Mouse (Mus musculus): Measurements from ENCODE around the gene Cat. TPM values are rescaled to one million over a fixed set of nuclear protein-coding genes. Genes with fewer than 3 reads are reported as not detected.

The Cat gene
- polyA plus RNA-seq, 1 experiment from 2014 or later, result 70.9 TPM

- Histone ChIP-seq H3K4me2 (ENCODE audit: low read length) (no peak overlapping the region), H3K27ac (ENCODE audit: low read length) (no peak overlapping the region), H3K9me3 (ENCODE audit: control insufficient read depth, low read length) (no peaks in the 10 kb centered on the region), H3K4me3 (replicated peaks; ENCODE audit: low read length) (no peak overlapping the region), H3K4me1 (replicated peaks; ENCODE audit: control insufficient read depth, insufficient read depth, low read length) (no peaks in the 10 kb centered on the region), H3K27me3 (replicated peaks; ENCODE audit: control insufficient read depth, insufficient read depth, low read length) (no peaks in the 10 kb centered on the region), H3K36me3 (ENCODE audit: control insufficient read depth, insufficient read depth) (no peaks in the 10 kb centered on the region), H3K9ac (replicated peaks; ENCODE audit: low read depth, low read length) (no peak overlapping the region)
- 89% methylated on average over 1 of the region's 1 CpGs for WGBS
- ATAC-seq, result no peak
Measured at GRCm38 (mm10) chr2:103504463-103504862, 19.5 kb upstream of the Cat start.

- WGBS, result 71% methylated on average over 2 of the region's 2 CpGs
- Histone ChIP-seq H3K9ac (replicated peaks; ENCODE audit: low read depth, low read length) (no peak overlapping the region), H3K9me3 (ENCODE audit: control insufficient read depth, low read length) (no peaks in the 10 kb centered on the region), H3K36me3 (ENCODE audit: control insufficient read depth, insufficient read depth) (no peaks in the 10 kb centered on the region), H3K27ac (ENCODE audit: low read length) (no peak overlapping the region), H3K4me1 (replicated peaks; ENCODE audit: control insufficient read depth, insufficient read depth, low read length) (no peaks in the 10 kb centered on the region), H3K27me3 (replicated peaks; ENCODE audit: control insufficient read depth, insufficient read depth, low read length) (no peaks in the 10 kb centered on the region), H3K4me2 (ENCODE audit: low read length) (no peak overlapping the region), H3K4me3 (replicated peaks; ENCODE audit: low read length) (no peak overlapping the region)
- no peak for ATAC-seq
Measured at GRCm38 (mm10) chr2:103500769-103501168, 15.8 kb upstream of the Cat start.

GRCm38 (mm10) chr2:103495633-103496418, 10.9 kb upstream of the Cat start:
- Histone ChIP-seq H3K9me3 (ENCODE audit: control insufficient read depth, low read length) (no peaks in the 10 kb centered on the region), H3K27me3 (replicated peaks; ENCODE audit: control insufficient read depth, insufficient read depth, low read length) (no peaks in the 10 kb centered on the region), H3K4me1 (replicated peaks; ENCODE audit: control insufficient read depth, insufficient read depth, low read length) (no peaks in the 10 kb centered on the region), H3K36me3 (ENCODE audit: control insufficient read depth, insufficient read depth) (no peaks in the 10 kb centered on the region), H3K9ac (replicated peaks; ENCODE audit: low read depth, low read length) (no peak overlapping the region), H3K27ac (ENCODE audit: low read length) (no peak overlapping the region), H3K4me3 (replicated peaks; ENCODE audit: low read length) (no peak overlapping the region), H3K4me2 (ENCODE audit: low read length) (no peak overlapping the region)
- no peak for ATAC-seq
- WGBS, result 92% methylated on average over 6 of the region's 6 CpGs

DNA sequence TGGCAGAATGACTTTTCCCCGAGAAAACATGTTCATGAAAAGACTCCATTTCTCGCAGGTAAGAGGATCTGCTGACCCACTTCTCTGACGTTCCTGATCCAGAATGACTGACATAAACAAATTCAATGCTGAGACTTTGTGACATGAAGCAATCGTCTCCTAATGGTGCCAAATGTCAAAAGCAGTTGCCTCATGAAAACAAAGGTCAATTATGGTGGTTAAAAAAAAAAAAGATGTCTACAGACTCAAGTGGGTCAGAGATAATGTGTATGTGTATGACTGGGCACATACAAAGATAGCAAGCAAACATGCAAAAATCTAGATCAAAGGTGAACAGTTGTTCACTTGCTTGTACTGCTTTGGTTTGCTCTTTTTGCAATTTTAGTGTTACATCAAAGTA, 8.9 kb upstream of the Cat start:
- Histone ChIP-seq H3K4me2 (ENCODE audit: low read length) (no peak overlapping the region), H3K27ac (ENCODE audit: low read length) (no peak overlapping the region), H3K9ac (replicated peaks; ENCODE audit: low read depth, low read length) (no peak overlapping the region), H3K9me3 (ENCODE audit: control insufficient read depth, low read length) (no peaks in the 10 kb centered on the region), H3K36me3 (ENCODE audit: control insufficient read depth, insufficient read depth) (no peaks in the 10 kb centered on the region), H3K27me3 (replicated peaks; ENCODE audit: control insufficient read depth, insufficient read depth, low read length) (no peaks in the 10 kb centered on the region), H3K4me1 (replicated peaks; ENCODE audit: control insufficient read depth, insufficient read depth, low read length) (no peaks in the 10 kb centered on the region), H3K4me3 (replicated peaks; ENCODE audit: low read length) (no peak overlapping the region)
- WGBS, result 68% methylated on average over 4 of the region's 4 CpGs
- ATAC-seq, result no peak

GRCm38 (mm10) chr2:103492526-103492925, 7.6 kb upstream of the Cat start:
- Histone ChIP-seq H3K9ac (replicated peaks; ENCODE audit: low read depth, low read length) (no peak overlapping the region), H3K4me1 (replicated peaks; ENCODE audit: control insufficient read depth, insufficient read depth, low read length) (no peaks in the 10 kb centered on the region), H3K4me3 (replicated peaks; ENCODE audit: low read length) (no peak overlapping the region), H3K4me2 (ENCODE audit: low read length) (no peak overlapping the region), H3K27me3 (replicated peaks; ENCODE audit: control insufficient read depth, insufficient read depth, low read length) (no peaks in the 10 kb centered on the region), H3K9me3 (ENCODE audit: control insufficient read depth, low read length) (no peaks in the 10 kb centered on the region), H3K27ac (ENCODE audit: low read length) (no peak overlapping the region), H3K36me3 (ENCODE audit: control insufficient read depth, insufficient read depth) (no peaks in the 10 kb centered on the region)
- 87% methylated on average over 4 of the region's 4 CpGs for WGBS
- no peak for ATAC-seq

DNA sequence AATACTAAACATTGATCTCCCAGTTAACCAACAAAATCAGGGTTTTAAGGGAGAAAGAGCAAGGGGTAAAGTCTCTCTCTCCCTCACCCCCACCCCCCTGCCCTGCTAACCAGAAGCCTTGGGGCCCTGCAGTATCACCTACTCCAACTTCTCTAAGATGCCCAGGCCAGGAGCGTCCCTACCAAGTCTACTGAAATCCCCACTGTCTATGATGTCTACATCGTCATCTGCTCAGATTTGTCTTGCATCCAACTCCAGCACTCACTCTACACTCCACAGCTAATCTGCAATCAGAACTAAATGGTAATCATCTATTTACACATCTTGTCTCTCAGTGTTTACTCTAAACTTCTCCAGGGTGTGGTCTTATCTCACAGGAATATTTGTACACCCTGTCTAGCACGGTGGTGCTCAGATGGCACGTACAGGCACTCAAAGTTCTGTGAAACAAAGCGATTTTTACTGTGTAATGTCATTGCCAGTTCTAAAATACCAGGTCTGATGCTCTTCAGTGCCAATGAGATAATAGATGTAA, 907 bp downstream of the Cat start:
- ATAC-seq, result no peak
- H3K9me3 ChIP-seq (ENCODE audit: control insufficient read depth, low read length), result no peaks in the 10 kb centered on the region
- H3K27me3 ChIP-seq (replicated peaks; ENCODE audit: control insufficient read depth, insufficient read depth, low read length), result no peaks in the 10 kb centered on the region
- H3K4me3 ChIP-seq (replicated peaks; ENCODE audit: low read length), result peak overlapping the region; percentile 90
- H3K36me3 ChIP-seq (ENCODE audit: control insufficient read depth, insufficient read depth), result no peaks in the 10 kb centered on the region
- H3K27ac ChIP-seq (ENCODE audit: low read length), result no peak overlapping the region
- 32% methylated on average over 5 of the region's 5 CpGs for WGBS
- peak overlapping the region; percentile 87 for H3K9ac ChIP-seq (replicated peaks; ENCODE audit: low read depth, low read length)
- peak overlapping the region; percentile 77 for H3K4me2 ChIP-seq (ENCODE audit: low read length)
- H3K4me1 ChIP-seq (replicated peaks; ENCODE audit: control insufficient read depth, insufficient read depth, low read length), result peaks cover 14% of the 10 kb centered on the region

- no peak for ATAC-seq
- WGBS, result 82% methylated on average over 7 of the region's 7 CpGs
- H3K36me3 ChIP-seq (ENCODE audit: control insufficient read depth, insufficient read depth), result no peaks in the 10 kb centered on the region
Measured at GRCm38 (mm10) chr2:103483289-103483985, 1.5 kb downstream of the Cat start.

GRCm38 (mm10) chr2:103481314-103482231, 3.4 kb downstream of the Cat start:
- peaks cover 14% of the 10 kb centered on the region for H3K4me1 ChIP-seq (replicated peaks; ENCODE audit: control insufficient read depth, insufficient read depth, low read length)
- no peak overlapping the region for H3K4me3 ChIP-seq (replicated peaks; ENCODE audit: low read length)
- H3K4me2 ChIP-seq (ENCODE audit: low read length), result no peak overlapping the region
- H3K27me3 ChIP-seq (replicated peaks; ENCODE audit: control insufficient read depth, insufficient read depth, low read length), result no peaks in the 10 kb centered on the region
- H3K9me3 ChIP-seq (ENCODE audit: control insufficient read depth, low read length), result no peaks in the 10 kb centered on the region
- no peak overlapping the region for H3K9ac ChIP-seq (replicated peaks; ENCODE audit: low read depth, low read length)
- no peak for ATAC-seq
- H3K36me3 ChIP-seq (ENCODE audit: control insufficient read depth, insufficient read depth), result no peaks in the 10 kb centered on the region
- H3K27ac ChIP-seq (ENCODE audit: low read length), result no peak overlapping the region
- WGBS, result 89% methylated on average over 11 of the region's 11 CpGs

More at GRCm38 (mm10) chr2:103483289-103483985, 1.5 kb downstream of the Cat start:
- no peak overlapping the region for H3K27ac ChIP-seq (ENCODE audit: low read length)
- no peaks in the 10 kb centered on the region for H3K27me3 ChIP-seq (replicated peaks; ENCODE audit: control insufficient read depth, insufficient read depth, low read length)
- peak overlapping the region; percentile 90 for H3K4me3 ChIP-seq (replicated peaks; ENCODE audit: low read length)
- H3K9me3 ChIP-seq (ENCODE audit: control insufficient read depth, low read length), result no peaks in the 10 kb centered on the region
- H3K9ac ChIP-seq (replicated peaks; ENCODE audit: low read depth, low read length), result no peak overlapping the region
- peak overlapping the region; percentile 77 for H3K4me2 ChIP-seq (ENCODE audit: low read length)
- H3K4me1 ChIP-seq (replicated peaks; ENCODE audit: control insufficient read depth, insufficient read depth, low read length), result peaks cover 14% of the 10 kb centered on the region

GRCm38 (mm10) chr2:103480871-103481270, 4.1 kb downstream of the Cat start:
- no peak overlapping the region for H3K27ac ChIP-seq (ENCODE audit: low read length)
- H3K27me3 ChIP-seq (replicated peaks; ENCODE audit: control insufficient read depth, insufficient read depth, low read length), result no peaks in the 10 kb centered on the region
- H3K9ac ChIP-seq (replicated peaks; ENCODE audit: low read depth, low read length), result no peak overlapping the region
- no peak overlapping the region for H3K4me2 ChIP-seq (ENCODE audit: low read length)
- no peaks in the 10 kb centered on the region for H3K36me3 ChIP-seq (ENCODE audit: control insufficient read depth, insufficient read depth)
- H3K4me3 ChIP-seq (replicated peaks; ENCODE audit: low read length), result no peak overlapping the region
- 96% methylated on average over 4 of the region's 4 CpGs for WGBS
- peaks cover 14% of the 10 kb centered on the region for H3K4me1 ChIP-seq (replicated peaks; ENCODE audit: control insufficient read depth, insufficient read depth, low read length)
- H3K9me3 ChIP-seq (ENCODE audit: control insufficient read depth, low read length), result no peaks in the 10 kb centered on the region
- no peak for ATAC-seq

Measured in forebrain, embryonic 16.5 days (tissue).